Mouse (Mus musculus): ENCODE data around the gene Skil. TPM values are rescaled to one million over a fixed set of nuclear protein-coding genes. Genes with fewer than 3 reads are reported as not detected.

Skil gene
- polyA plus RNA-seq, 1 experiment: 13.1 TPM

GRCm38 (mm10) chr3:31107674-31108073, 12.8 kb downstream of the Skil start:
- H3K4me1 ChIP-seq (replicated peaks; ENCODE audit: control insufficient read depth, insufficient read depth, low read length): peaks cover 6% of the 10 kb centered on the region; the same call in 1 of the 2 replicates
- H3K27ac ChIP-seq (ENCODE audit: control insufficient read depth, insufficient read depth, low read length): no peak overlapping the region
- no peak overlapping the region for H3K4me3 ChIP-seq (ENCODE audit: control insufficient read depth, insufficient read depth, low read length)
- H3K36me3 ChIP-seq (ENCODE audit: control insufficient read depth, insufficient read depth, low read length): no peaks in the 10 kb centered on the region
- TF ChIP-seq POLR2A (IDR thresholded peaks at IDR 0.05; ENCODE audit: control insufficient read depth, extremely low read depth, insufficient read depth, low read length, poor library complexity) (no peak), CTCF (IDR thresholded peaks at IDR 0.05; ENCODE audit: borderline replicate concordance, control insufficient read depth, extremely low read depth, insufficient read depth, low read length, poor library complexity) (no peak)
- no peaks in the 10 kb centered on the region for H3K27me3 ChIP-seq (ENCODE audit: control insufficient read depth, insufficient read depth, low read length)
- WGBS: 95% methylated on average over 4 of the region's 4 CpGs
- DNase-seq: no peak

- TF ChIP-seq POLR2A (IDR thresholded peaks at IDR 0.05; ENCODE audit: control insufficient read depth, extremely low read depth, insufficient read depth, low read length, poor library complexity) (no peak), CTCF (IDR thresholded peaks at IDR 0.05; ENCODE audit: borderline replicate concordance, control insufficient read depth, extremely low read depth, insufficient read depth, low read length, poor library complexity) (no peak)
- no peak overlapping the region for H3K4me3 ChIP-seq (ENCODE audit: control insufficient read depth, insufficient read depth, low read length)
- DNase-seq: no peak
- peaks cover 4% of the 10 kb centered on the region; the same call in 1 of the 2 replicates for H3K4me1 ChIP-seq (replicated peaks; ENCODE audit: control insufficient read depth, insufficient read depth, low read length)
- WGBS: 75% methylated on average over 3 of the region's 3 CpGs
- H3K27ac ChIP-seq (ENCODE audit: control insufficient read depth, insufficient read depth, low read length): no peak overlapping the region
- peaks cover 7% of the 10 kb centered on the region; the same call in 1 of the 2 replicates for H3K36me3 ChIP-seq (ENCODE audit: control insufficient read depth, insufficient read depth, low read length)
- no peaks in the 10 kb centered on the region for H3K27me3 ChIP-seq (ENCODE audit: control insufficient read depth, insufficient read depth, low read length)
Observed at GRCm38 (mm10) chr3:31109108-31109507, 14.2 kb downstream of the Skil start.

GRCm38 (mm10) chr3:31123098-31123497, 28.2 kb downstream of the Skil start:
- Histone ChIP-seq H3K36me3 (ENCODE audit: control insufficient read depth, insufficient read depth, low read length) (peaks cover 9% of the 10 kb centered on the region; the same call in 1 of the 2 replicates), H3K27ac (ENCODE audit: control insufficient read depth, insufficient read depth, low read length) (no peak overlapping the region), H3K4me1 (replicated peaks; ENCODE audit: control insufficient read depth, insufficient read depth, low read length) (no peaks in the 10 kb centered on the region), H3K4me3 (ENCODE audit: control insufficient read depth, insufficient read depth, low read length) (no peak overlapping the region), H3K27me3 (ENCODE audit: control insufficient read depth, insufficient read depth, low read length) (no peaks in the 10 kb centered on the region)
- DNase-seq: no peak
- WGBS: 95% methylated on average over 4 of the region's 4 CpGs
- no peak for TF ChIP-seq CTCF (IDR thresholded peaks at IDR 0.05; ENCODE audit: borderline replicate concordance, control insufficient read depth, extremely low read depth, insufficient read depth, low read length, poor library complexity)
- no peak for TF ChIP-seq POLR2A (IDR thresholded peaks at IDR 0.05; ENCODE audit: control insufficient read depth, extremely low read depth, insufficient read depth, low read length, poor library complexity)

GRCm38 (mm10) chr3:31126303-31126702, 31.4 kb downstream of the Skil start:
- 42% methylated on average over 4 of the region's 4 CpGs for WGBS
- no peaks in the 10 kb centered on the region for H3K4me1 ChIP-seq (replicated peaks; ENCODE audit: control insufficient read depth, insufficient read depth, low read length)
- no peak for DNase-seq

GRCm38 (mm10) chr3:31126848-31127247, 32.0 kb downstream of the Skil start:
- no peaks in the 10 kb centered on the region for H3K27me3 ChIP-seq (ENCODE audit: control insufficient read depth, insufficient read depth, low read length)
- H3K4me1 ChIP-seq (replicated peaks; ENCODE audit: control insufficient read depth, insufficient read depth, low read length): no peaks in the 10 kb centered on the region
- WGBS: 98% methylated on average over 3 of the region's 3 CpGs
- no peaks in the 10 kb centered on the region for H3K36me3 ChIP-seq (ENCODE audit: control insufficient read depth, insufficient read depth, low read length)
- no peak for DNase-seq
- TF ChIP-seq CTCF (IDR thresholded peaks at IDR 0.05; ENCODE audit: borderline replicate concordance, control insufficient read depth, extremely low read depth, insufficient read depth, low read length, poor library complexity) (no peak), POLR2A (IDR thresholded peaks at IDR 0.05; ENCODE audit: control insufficient read depth, extremely low read depth, insufficient read depth, low read length, poor library complexity) (no peak)
- H3K4me3 ChIP-seq (ENCODE audit: control insufficient read depth, insufficient read depth, low read length): no peak overlapping the region
- no peak overlapping the region for H3K27ac ChIP-seq (ENCODE audit: control insufficient read depth, insufficient read depth, low read length)

More at GRCm38 (mm10) chr3:31126303-31126702, 31.4 kb downstream of the Skil start:
- TF ChIP-seq CTCF (IDR thresholded peaks at IDR 0.05; ENCODE audit: borderline replicate concordance, control insufficient read depth, extremely low read depth, insufficient read depth, low read length, poor library complexity): no peak
- no peak for TF ChIP-seq POLR2A (IDR thresholded peaks at IDR 0.05; ENCODE audit: control insufficient read depth, extremely low read depth, insufficient read depth, low read length, poor library complexity)
- no peak overlapping the region for H3K4me3 ChIP-seq (ENCODE audit: control insufficient read depth, insufficient read depth, low read length)
- H3K36me3 ChIP-seq (ENCODE audit: control insufficient read depth, insufficient read depth, low read length): no peaks in the 10 kb centered on the region
- no peaks in the 10 kb centered on the region for H3K27me3 ChIP-seq (ENCODE audit: control insufficient read depth, insufficient read depth, low read length)
- no peak overlapping the region for H3K27ac ChIP-seq (ENCODE audit: control insufficient read depth, insufficient read depth, low read length)

GRCm38 (mm10) chr3:31129766-31130165, 34.9 kb downstream of the Skil start:
- no peak overlapping the region for H3K27ac ChIP-seq (ENCODE audit: control insufficient read depth, insufficient read depth, low read length)
- H3K27me3 ChIP-seq (ENCODE audit: control insufficient read depth, insufficient read depth, low read length): no peaks in the 10 kb centered on the region
- WGBS: 76% methylated on average over 4 of the region's 4 CpGs
- H3K36me3 ChIP-seq (ENCODE audit: control insufficient read depth, insufficient read depth, low read length): no peaks in the 10 kb centered on the region
- no peak overlapping the region for H3K4me3 ChIP-seq (ENCODE audit: control insufficient read depth, insufficient read depth, low read length)
- TF ChIP-seq POLR2A (IDR thresholded peaks at IDR 0.05; ENCODE audit: control insufficient read depth, extremely low read depth, insufficient read depth, low read length, poor library complexity) (no peak), CTCF (IDR thresholded peaks at IDR 0.05; ENCODE audit: borderline replicate concordance, control insufficient read depth, extremely low read depth, insufficient read depth, low read length, poor library complexity) (no peak)
- DNase-seq: no peak
- no peaks in the 10 kb centered on the region for H3K4me1 ChIP-seq (replicated peaks; ENCODE audit: control insufficient read depth, insufficient read depth, low read length)

- H3K27me3 ChIP-seq (ENCODE audit: control insufficient read depth, insufficient read depth, low read length): no peaks in the 10 kb centered on the region
- 4% methylated on average over 5 of the region's 5 CpGs for WGBS
- no peak overlapping the region for H3K4me3 ChIP-seq (ENCODE audit: control insufficient read depth, insufficient read depth, low read length)
- H3K4me1 ChIP-seq (replicated peaks; ENCODE audit: control insufficient read depth, insufficient read depth, low read length): no peaks in the 10 kb centered on the region
- H3K27ac ChIP-seq (ENCODE audit: control insufficient read depth, insufficient read depth, low read length): no peak overlapping the region
- H3K36me3 ChIP-seq (ENCODE audit: control insufficient read depth, insufficient read depth, low read length): no peaks in the 10 kb centered on the region
- no peak for DNase-seq
- TF ChIP-seq CTCF (IDR thresholded peaks at IDR 0.05; ENCODE audit: borderline replicate concordance, control insufficient read depth, extremely low read depth, insufficient read depth, low read length, poor library complexity): no peak
- TF ChIP-seq POLR2A (IDR thresholded peaks at IDR 0.05; ENCODE audit: control insufficient read depth, extremely low read depth, insufficient read depth, low read length, poor library complexity): no peak
Observed at GRCm38 (mm10) chr3:31133664-31134063, 38.8 kb downstream of the Skil start.
